Mouse (Mus musculus) right cerebral cortex, postnatal 36 days (tissue): ENCODE measurements at regions not wholly inside any gene's neighbourhood (a gene's known extent, or its start where the extent isn't known, plus 50 kb on each side); places are given as distances from the start of the nearest gene placed in this dataset.

Source experiments
- DNase-seq, 2 experiments: peaks; one replicate each; pipeline ENCODE4 v3.0.0; 2022; ENCODE audit warnings: low spot score in 2 of 2, mixed read lengths in 1 of 2

GRCm38 (mm10) chr14:113431220-113431619, 116.8 kb downstream of the Tpm3-rs7 start:
- no peak for DNase-seq

DNA sequence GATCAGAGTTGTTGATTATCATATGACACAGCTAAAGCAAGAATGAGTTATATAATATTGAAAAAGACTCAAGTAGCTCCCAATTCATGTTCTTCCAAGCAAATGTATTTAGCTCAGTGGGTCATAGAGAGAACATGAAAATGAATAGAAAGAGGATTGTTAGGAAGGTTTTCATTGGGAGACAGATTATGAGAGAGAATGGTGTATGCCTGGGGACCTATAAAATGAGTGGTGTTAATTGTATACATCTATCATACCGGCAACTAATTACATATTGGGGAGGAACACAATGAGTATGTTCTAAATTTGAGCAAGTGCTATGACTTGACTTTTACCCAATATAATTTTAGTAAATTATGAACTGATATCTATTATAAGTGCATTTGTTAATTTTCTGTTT, 127.9 kb downstream of the Tpm3-rs7 start:
- no peak for DNase-seq

DNA sequence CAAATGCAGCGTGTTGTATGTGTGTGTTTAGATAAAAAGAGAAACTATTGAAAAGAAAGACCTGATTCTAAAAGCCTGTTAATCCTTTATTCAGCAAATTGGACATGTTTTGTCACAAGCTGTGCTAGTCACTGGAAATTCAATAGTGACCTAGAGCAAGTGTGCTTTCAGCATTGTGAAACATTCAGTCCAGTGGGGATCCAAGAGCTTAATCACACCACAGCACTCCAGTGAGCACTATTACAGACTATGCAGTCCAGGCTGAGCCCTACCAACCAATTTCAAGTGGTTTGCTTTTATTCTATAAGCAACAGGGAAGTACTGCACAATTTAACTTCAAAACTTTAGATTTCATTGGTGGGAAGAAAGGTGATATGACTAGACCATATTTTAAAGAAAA, 140.5 kb downstream of the Tpm3-rs7 start:
- no peak for DNase-seq

- DNase-seq, result no peak
These were observed 143.1 kb downstream of the Tpm3-rs7 start for GRCm38 (mm10) chr14:113457514-113457913.

GRCm38 (mm10) chr14:113469072-113469471, 154.7 kb downstream of the Tpm3-rs7 start:
- DNase-seq, result peak in 1 of 2 experiments; percentile 9

DNA sequence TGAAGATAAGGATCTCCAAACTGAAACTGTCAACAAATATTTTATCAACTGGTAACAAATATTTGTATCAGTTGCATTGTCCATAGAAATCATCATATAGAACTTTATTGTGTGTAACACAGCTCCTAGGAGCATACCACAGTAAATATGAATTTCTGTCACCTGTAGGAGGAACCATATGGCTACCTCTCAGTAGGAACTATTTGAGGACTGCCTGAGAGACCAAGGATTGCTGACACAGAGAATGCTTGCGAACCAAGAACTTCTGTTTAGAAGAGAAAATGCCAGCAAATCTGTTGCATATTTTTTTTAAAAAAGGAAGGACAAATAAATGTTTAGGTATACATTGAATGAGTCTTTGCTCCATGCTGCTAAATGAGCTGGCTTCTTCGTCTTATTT, 155.6 kb downstream of the Tpm3-rs7 start:
- DNase-seq, result no peak

DNA sequence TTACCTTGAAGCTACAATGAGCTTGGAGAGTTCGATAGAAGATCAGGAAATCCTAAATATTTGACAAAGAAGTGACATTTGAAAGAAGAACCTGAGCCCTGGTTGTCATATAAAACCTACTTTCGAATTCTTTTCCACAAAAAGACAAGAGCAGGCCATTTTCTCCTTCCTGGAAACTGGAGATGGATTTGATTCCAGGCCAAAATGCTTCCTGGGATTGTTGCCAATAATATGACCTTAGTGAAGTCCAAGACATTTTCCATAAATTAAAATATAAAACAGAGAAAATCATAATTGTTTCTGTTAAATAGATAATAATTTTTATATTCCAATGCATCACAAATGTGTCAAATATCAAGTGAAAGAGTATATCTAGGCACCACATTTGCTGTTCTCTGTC, 172.2 kb downstream of the Tpm3-rs7 start:
- no peak for DNase-seq

DNA sequence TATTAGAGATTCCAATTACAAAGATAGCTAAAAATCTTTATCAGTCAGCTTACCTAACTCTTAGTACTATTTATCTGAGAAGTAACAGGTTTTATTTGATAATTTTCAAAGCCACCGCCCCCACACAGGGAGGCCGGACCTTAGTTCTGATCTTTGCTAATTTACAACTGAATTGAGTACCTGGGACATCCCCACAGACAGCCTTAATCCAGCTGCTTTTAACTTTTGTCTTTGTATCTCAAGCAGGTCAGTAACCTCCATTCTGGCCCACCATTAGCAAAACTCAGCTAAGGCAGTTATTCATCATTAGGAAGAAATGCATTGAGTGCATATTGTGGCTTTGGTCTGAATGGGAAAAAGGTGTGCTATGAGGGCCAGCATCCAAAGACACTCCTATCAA, 189.4 kb downstream of the Tpm3-rs7 start:
- no peak for DNase-seq
